Mouse (Mus musculus) midbrain, embryonic 14.5 days (tissue): Measurements from ENCODE around the gene Snx9. TPM values are rescaled to one million over a fixed set of nuclear protein-coding genes. Genes with fewer than 3 reads are reported as not detected.
A peak's percentile ranks its signal among the peaks of the same experiment; 100 is the strongest.

Experiments
- ATAC-seq: fragments of 200-750 bp; cut with Nextera tagmentation; 2 replicates; pipeline ENCODE4 v1.8.0; 2017; ENCODE audit warnings: moderate number of reproducible peaks, moderate library complexity; ENCODE audit not compliant: low FRiP score, low TSS enrichment
- DNase-seq: peaks from one replicate; pipeline ENCODE4 v3.0.0-alpha.2; 2015
- H3K27ac ChIP-seq: fragments of 300-500 bp; sonication (generic); replicated peaks from 2 replicates; pipeline ENCODE4 v1.5.1; 2014; ENCODE audit warnings: mild to moderate bottlenecking, low read depth, low read length, moderate library complexity
- H3K27me3 ChIP-seq: fragments of 300-500 bp; sonication (generic); 2 replicates; pipeline ENCODE4 v1.6.1; 2014; ENCODE audit warnings: low read length, control low read depth, mixed read lengths; ENCODE audit not compliant: control insufficient read depth, insufficient read depth
- H3K36me3 ChIP-seq: fragments of 300-500 bp; sonication (generic); 2 replicates; pipeline ENCODE4 v1.6.1; 2014; ENCODE audit warnings: low read length, control low read depth; ENCODE audit not compliant: control insufficient read depth, insufficient read depth
- H3K4me1 ChIP-seq: fragments of 300-500 bp; sonication (generic); 2 replicates; pipeline ENCODE4 v1.6.1; 2014; ENCODE audit warnings: mild to moderate bottlenecking, antibody characterized with exemption, low read length, control low read depth; ENCODE audit not compliant: control insufficient read depth, insufficient read depth
- H3K4me2 ChIP-seq: fragments of 300-500 bp; sonication (generic); 2 replicates; pipeline ENCODE4 v1.6.1; 2014; ENCODE audit warnings: mild to moderate bottlenecking, low read length, moderate library complexity
- H3K4me3 ChIP-seq: fragments of 300-500 bp; sonication (generic); replicated peaks from 2 replicates; pipeline ENCODE4 v1.5.1; 2014; ENCODE audit warnings: low read depth, low read length
- H3K9ac ChIP-seq: fragments of 300-500 bp; sonication (generic); replicated peaks from 2 replicates; pipeline ENCODE4 v1.6.1; 2014; ENCODE audit warnings: mild to moderate bottlenecking, low read length, moderate library complexity
- H3K9me3 ChIP-seq: fragments of 300-500 bp; sonication (generic); 2 replicates; pipeline ENCODE4 v1.6.1; 2016; ENCODE audit warnings: low read length, control low read depth, mixed read lengths; ENCODE audit not compliant: control insufficient read depth
- WGBS: fragments of 180-500 bp; shearing (Covaris S2); extraction: QIAGEN DNeasy Blood & Tissue Kit; methylation state at CpG from one replicate; pipeline ENCODE4 v1.1.7; 2014; 5-methylcytosine and 5-hydroxymethylcytosine counted together
- polyA plus RNA-seq: library from polyadenylated mRNA; unstranded; fragments of >200 nt; fragmentation: Nextera tagmentation; extraction: Ambion mirVana; gene quantifications from 2 replicates; pipeline ENCODE4 v1.2.1, GENCODE M21; 2014

Snx9 gene
- polyA plus RNA-seq, 1 experiment from 2014 or later = 8.3 TPM

DNA sequence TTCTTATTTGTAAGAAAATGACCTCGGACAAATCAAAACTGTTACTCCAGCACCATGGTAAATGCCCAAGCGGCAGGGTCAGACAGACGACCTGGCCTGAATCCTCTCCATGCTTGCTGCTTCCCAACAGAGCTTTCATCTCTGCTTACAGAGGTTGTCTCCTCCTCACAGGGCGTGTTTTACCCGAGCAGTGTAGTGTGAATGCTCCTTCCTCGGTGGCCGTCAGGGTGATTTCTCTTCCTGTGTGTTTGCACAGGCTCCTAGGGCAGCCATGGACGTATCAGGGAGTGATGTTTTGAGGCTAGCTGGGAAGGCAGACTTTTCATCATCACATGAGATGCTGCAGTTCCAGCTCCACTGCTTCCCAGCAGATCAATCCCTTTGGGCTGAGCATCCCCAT, 17.1 kb downstream of the Snx9 start:
- ATAC-seq = no peak
- no peaks in the 10 kb centered on the region for H3K27me3 ChIP-seq
- H3K4me3 ChIP-seq = no peak overlapping the region
- no peak overlapping the region for H3K9ac ChIP-seq
- H3K27ac ChIP-seq = no peak overlapping the region
- H3K4me1 ChIP-seq = no peaks in the 10 kb centered on the region
- H3K9me3 ChIP-seq = no peaks in the 10 kb centered on the region
- H3K36me3 ChIP-seq = no peaks in the 10 kb centered on the region
- H3K4me2 ChIP-seq = no peak overlapping the region
- WGBS = 57% methylated on average over 8 of the region's 8 CpGs
- DNase-seq = no peak

DNA sequence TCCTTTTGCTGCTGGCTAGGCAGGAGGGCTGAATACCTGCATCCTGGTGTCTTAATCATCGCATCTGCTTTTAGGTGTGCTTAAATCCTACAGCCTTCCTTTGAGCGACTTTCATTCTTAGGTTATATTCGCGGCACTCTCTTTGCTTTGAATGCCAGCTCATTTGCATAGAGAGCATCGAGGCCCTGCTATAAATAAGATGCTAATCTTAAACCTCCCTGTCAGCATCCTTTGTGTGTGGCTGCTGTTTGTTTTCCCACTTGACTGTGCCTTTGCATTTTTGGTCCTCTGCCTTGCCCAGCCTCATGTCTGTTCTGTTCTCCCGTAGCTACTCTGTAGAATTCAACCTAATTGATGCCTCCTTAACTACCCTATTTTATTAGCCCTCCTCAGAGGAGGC, 21.2 kb downstream of the Snx9 start:
- no peaks in the 10 kb centered on the region for H3K27me3 ChIP-seq
- WGBS = 5% methylated on average over 6 of the region's 6 CpGs
- DNase-seq (peak; percentile 61), ATAC-seq (no peak)
- H3K36me3 ChIP-seq = no peaks in the 10 kb centered on the region
- H3K9me3 ChIP-seq = no peaks in the 10 kb centered on the region
- no peak overlapping the region for H3K27ac ChIP-seq
- H3K4me1 ChIP-seq = no peaks in the 10 kb centered on the region
- no peak overlapping the region for H3K4me2 ChIP-seq
- no peak overlapping the region for H3K9ac ChIP-seq
- H3K4me3 ChIP-seq = no peak overlapping the region

DNA sequence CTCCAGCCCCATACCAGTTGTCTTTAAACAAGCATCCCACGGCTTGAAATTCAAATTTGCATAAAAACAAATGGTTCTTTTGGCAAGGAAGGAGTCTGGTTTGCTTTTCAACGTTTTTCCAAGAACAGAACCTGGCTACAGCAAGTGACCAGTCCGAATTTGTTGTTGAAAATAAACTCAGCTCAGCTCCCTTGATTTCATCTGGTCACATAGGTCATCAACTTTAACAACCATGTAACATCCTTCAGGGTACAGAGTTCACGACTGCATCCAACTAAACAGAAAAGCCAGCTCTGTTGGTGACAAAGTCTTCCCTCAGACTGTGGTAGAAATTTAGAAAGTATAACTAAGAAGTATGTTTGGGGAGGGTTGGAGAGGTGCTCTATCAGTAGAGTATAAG, 21.7 kb downstream of the Snx9 start:
- Histone ChIP-seq H3K4me2 (no peak overlapping the region), H3K4me1 (no peaks in the 10 kb centered on the region), H3K9me3 (no peaks in the 10 kb centered on the region), H3K4me3 (no peak overlapping the region), H3K36me3 (no peaks in the 10 kb centered on the region), H3K9ac (no peak overlapping the region), H3K27me3 (no peaks in the 10 kb centered on the region), H3K27ac (no peak overlapping the region)
- DNase-seq (no peak), ATAC-seq (no peak)
- WGBS = 26% methylated on average over 4 of the region's 4 CpGs

DNA sequence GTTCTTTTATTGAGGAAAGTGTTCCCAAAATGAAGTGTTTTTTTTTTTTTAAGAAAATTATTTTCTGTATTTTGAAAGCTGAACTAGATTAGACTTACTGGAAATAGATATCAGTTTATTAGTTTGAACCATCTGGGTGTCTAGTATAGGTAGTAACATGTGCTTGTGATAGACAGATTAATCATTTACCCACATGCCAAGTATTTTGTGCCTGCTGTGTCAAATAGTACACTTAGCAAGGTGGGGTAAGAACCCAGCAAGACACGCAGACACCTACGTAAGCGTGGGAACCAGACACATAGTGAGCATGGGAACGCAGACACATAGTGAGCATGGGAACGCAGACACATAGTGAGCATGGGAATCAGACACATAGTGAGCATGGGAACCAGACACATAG, 22.6 kb downstream of the Snx9 start:
- H3K4me1 ChIP-seq = no peaks in the 10 kb centered on the region
- H3K27me3 ChIP-seq = no peaks in the 10 kb centered on the region
- no peaks in the 10 kb centered on the region for H3K36me3 ChIP-seq
- ATAC-seq = no peak
- no peak overlapping the region for H3K9ac ChIP-seq
- no peak overlapping the region for H3K4me3 ChIP-seq
- 99% methylated on average over 5 of the region's 5 CpGs for WGBS
- H3K27ac ChIP-seq = no peak overlapping the region
- no peak for DNase-seq
- no peak overlapping the region for H3K4me2 ChIP-seq
- H3K9me3 ChIP-seq = no peaks in the 10 kb centered on the region

DNA sequence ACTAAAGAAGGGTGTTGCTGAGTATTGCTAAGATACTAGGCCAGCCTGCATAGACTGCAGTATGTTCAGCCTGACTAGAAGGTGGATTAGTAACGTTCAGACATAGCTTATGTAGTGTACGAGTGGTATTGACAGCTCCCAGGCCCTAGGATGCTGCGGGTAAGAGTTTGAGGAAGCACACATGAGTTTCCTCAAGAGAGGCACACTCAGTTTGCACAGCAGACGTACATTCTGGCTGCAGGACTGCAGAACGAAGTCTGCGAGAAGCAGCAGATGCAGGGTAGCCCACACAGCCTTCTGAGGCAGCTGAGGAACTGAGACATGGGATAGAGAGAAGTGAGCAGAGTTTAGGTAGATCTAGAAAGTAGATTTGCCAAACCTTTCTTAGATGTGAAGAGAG, 26.3 kb downstream of the Snx9 start:
- DNase-seq (no peak), ATAC-seq (no peak)
- Histone ChIP-seq H3K9me3 (no peaks in the 10 kb centered on the region), H3K4me2 (no peak overlapping the region), H3K27ac (no peak overlapping the region), H3K36me3 (no peaks in the 10 kb centered on the region), H3K4me1 (0 out of 2 replicates have a peak, but pooled peaks cover 1% of the 10 kb centered on the region), H3K9ac (no peak overlapping the region), H3K27me3 (no peaks in the 10 kb centered on the region), H3K4me3 (no peak overlapping the region)
- WGBS = 88% methylated on average over 6 of the region's 6 CpGs

DNA sequence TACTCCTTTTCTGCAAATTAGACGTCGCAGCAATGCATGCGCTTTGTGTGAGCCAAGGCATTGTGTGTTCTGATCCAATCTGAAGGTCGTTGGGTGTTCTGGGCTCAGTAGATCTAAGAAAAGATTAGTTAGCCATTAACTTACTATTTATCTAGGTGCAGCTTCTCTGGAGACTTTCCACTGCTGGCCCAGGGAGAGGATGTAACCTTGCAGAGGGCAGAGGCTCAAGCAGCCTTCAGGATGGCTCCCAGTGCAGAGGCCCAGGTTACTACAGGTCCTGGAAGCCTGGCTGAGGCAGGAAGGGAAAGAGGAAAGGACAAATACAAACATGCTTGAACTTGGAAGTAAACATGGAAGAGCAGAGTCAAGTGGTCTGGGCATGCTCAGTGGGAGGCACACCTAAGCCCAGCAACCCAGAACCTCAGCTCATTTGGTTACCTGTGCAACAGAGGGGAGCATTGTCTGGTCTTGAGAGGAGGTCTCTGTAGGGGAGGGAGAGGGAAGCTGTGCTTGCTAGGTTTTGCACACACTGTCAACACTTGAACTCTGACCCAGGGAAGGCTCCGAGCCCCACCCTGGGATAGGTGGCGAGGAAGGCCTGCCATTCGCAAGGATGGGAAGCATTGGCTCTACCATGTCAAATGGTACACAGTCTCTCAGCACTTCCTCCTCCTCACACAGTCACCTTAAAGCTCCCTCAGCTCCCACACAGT, 27.3 kb downstream of the Snx9 start:
- no peak overlapping the region for H3K4me2 ChIP-seq
- 92% methylated on average over 7 of the region's 7 CpGs for WGBS
- ATAC-seq = no peak
- DNase-seq = no peak
- no peak overlapping the region for H3K9ac ChIP-seq
- H3K9me3 ChIP-seq = no peaks in the 10 kb centered on the region
- no peaks in the 10 kb centered on the region for H3K36me3 ChIP-seq
- no peaks in the 10 kb centered on the region for H3K27me3 ChIP-seq
- H3K4me3 ChIP-seq = no peak overlapping the region
- 0 out of 2 replicates have a peak, but pooled peaks cover 3% of the 10 kb centered on the region for H3K4me1 ChIP-seq
- H3K27ac ChIP-seq = no peak overlapping the region

DNA sequence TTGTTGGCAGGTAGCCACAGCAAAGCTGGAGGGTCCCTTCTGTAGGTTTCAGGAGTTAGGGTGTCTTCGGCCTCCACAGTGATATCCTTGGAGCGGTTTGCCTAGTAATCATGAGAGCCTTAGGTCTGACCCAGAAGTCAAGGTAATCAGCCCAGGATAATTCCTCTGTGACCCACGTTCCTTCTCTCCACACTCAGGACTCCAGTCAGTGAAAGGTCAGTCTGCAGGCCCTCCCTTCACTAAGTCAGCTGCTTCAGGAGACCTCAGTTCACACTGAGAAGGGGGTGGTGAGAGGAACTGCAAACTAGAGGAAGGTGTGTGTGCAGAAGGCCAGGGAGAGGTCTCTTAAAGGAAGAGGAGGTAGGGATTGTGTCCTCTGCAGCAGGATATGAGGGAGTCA, 28.3 kb downstream of the Snx9 start:
- no peak overlapping the region for H3K27ac ChIP-seq
- 0 out of 2 replicates have a peak, but pooled peaks cover 3% of the 10 kb centered on the region for H3K4me1 ChIP-seq
- WGBS = 90% methylated on average over 3 of the region's 3 CpGs
- no peaks in the 10 kb centered on the region for H3K27me3 ChIP-seq
- no peak for DNase-seq
- H3K9me3 ChIP-seq = no peaks in the 10 kb centered on the region
- no peak overlapping the region for H3K4me3 ChIP-seq
- ATAC-seq = no peak
- no peak overlapping the region for H3K9ac ChIP-seq
- H3K4me2 ChIP-seq = no peak overlapping the region
- no peaks in the 10 kb centered on the region for H3K36me3 ChIP-seq

DNA sequence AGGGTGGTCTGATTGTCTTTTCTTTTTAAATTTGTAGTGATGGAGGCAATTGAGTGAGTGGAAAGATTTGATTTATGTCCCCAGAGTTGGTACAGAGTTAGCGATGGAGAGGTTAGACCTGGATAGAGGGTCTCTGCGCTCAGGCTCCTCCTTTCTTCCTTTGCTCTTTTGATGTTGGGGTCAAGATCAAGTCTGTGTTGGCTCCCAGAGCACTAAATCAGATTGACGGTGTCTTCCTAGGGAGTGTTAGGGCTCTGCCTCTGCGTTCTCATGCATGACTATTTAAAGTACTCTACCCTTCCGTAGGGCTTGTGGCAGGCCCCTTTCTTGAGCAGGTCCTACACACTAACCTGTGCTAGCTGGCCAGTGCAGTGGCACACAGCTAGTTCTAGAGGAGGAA, 28.9 kb downstream of the Snx9 start:
- no peaks in the 10 kb centered on the region for H3K36me3 ChIP-seq
- ATAC-seq = no peak
- H3K4me2 ChIP-seq = no peak overlapping the region
- H3K4me3 ChIP-seq = no peak overlapping the region
- no peaks in the 10 kb centered on the region for H3K27me3 ChIP-seq
- WGBS = 90% methylated on average over 5 of the region's 5 CpGs
- H3K27ac ChIP-seq = no peak overlapping the region
- H3K9ac ChIP-seq = no peak overlapping the region
- H3K4me1 ChIP-seq = 0 out of 2 replicates have a peak, but pooled peaks cover 3% of the 10 kb centered on the region
- no peak for DNase-seq
- no peaks in the 10 kb centered on the region for H3K9me3 ChIP-seq

DNA sequence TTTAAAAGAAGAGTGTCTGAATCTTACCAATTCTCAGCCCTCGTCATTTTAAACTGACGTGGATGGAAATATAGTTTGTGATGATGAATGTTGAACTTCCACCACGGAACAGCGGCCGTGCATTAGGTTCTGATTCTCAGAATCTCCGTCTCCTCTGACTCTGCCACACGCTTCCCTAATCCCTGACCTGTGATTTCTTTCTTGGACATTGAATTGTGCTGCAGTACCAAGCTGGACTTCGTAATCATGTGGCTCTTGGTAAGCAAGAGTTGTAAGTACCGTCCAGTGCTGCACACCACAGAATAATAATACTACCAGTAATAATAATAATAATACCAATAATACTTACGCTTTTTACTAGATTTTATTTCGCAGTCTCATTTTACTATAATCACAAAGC, 29.6 kb downstream of the Snx9 start:
- no peak overlapping the region for H3K27ac ChIP-seq

More for the DNA sequence above, 29.6 kb downstream of the Snx9 start:
- no peaks in the 10 kb centered on the region for H3K36me3 ChIP-seq
- no peak overlapping the region for H3K9ac ChIP-seq
- H3K4me3 ChIP-seq = no peak overlapping the region
- no peak for ATAC-seq
- 0 out of 2 replicates have a peak, but pooled peaks cover 3% of the 10 kb centered on the region for H3K4me1 ChIP-seq
- no peaks in the 10 kb centered on the region for H3K27me3 ChIP-seq
- no peaks in the 10 kb centered on the region for H3K9me3 ChIP-seq
- WGBS = 94% methylated on average over 11 of the region's 11 CpGs
- DNase-seq = no peak
- no peak overlapping the region for H3K4me2 ChIP-seq
